Mouse (Mus musculus) ovary, postnatal 10 days (tissue): Measurements from ENCODE around the gene Gm15217.

Experiments used
- DNase-seq: peaks from one replicate; pipeline ENCODE4 v3.0.0; 2022; ENCODE audit warnings: low spot score

Gm15217 gene

DNA sequence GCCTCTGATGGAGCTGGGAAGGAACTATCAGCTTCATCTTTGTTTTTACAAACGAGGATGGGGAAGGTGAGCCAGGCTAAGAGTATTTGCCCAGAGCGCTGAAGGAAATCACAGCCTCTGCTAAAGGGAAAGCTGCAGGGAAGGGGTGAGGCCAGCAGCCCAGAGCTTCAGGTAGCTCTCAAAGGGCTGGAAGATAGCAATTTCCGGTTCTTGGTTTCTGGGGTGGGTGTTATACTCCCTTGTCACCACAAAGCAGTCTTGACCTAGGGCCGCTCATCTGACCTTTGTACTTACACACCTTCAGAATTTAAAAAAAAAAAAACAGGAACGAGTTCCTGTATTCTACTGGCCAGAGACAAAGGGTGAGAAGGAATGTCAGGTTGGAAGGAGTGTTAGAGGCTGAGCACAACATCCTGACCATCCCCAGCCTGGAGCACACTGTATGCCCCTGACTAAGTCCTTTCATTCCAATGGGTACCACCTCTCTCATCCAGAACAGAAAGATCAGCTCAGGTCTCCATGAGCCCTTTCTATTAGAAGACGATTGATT is 12.5 kb downstream of the Gm15217 start:
- DNase-seq: no peak

DNA sequence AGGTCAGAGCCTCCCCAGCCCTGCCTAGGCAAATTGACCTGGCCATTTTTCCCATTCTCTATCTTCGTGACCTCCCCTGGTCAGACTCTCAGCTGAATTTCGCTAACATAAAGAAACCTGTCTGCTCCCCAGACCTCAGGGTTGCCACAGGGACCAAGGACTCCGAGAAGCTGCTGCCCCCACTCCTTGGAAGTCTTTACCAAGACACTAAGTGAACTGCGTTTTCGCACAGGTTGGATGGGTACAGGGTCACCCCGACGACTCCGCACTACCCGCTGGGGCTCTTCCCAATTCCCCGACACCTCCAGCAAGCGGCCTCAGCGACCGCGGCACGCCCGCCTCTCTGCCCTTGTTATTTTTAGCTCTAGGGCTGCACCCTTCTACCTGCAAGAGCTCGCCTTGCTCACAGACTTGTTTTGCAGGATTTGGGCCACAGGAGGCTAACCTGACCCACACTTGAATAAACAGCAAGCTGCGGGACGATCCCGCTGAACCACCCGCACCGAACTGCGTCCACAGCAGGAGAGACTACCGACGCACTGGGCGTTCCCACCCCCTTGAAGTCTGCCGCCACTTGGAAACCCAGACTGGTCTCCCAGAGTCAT is 19.0 kb downstream of the Gm15217 start:
- no peak for DNase-seq

DNA sequence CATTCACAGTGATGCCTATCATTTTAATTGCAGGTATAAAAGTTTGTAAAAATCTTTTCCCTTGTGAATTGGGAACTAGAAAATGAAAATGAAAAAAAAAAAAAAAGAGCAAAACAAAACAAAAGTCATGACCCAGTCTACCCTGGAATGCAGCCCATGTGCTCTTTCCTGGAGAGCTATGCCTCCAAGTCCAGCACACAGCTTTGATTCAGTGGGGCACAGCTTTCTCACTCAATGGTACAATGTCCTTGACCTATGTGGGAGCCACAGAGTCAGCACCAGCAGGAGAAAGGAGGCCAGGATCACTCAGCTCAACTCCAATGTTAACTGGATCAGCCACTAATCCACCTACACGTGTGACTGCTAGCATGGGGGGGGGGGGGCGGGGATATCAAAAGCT is 20.7 kb downstream of the Gm15217 start:
- no peak for DNase-seq

DNA sequence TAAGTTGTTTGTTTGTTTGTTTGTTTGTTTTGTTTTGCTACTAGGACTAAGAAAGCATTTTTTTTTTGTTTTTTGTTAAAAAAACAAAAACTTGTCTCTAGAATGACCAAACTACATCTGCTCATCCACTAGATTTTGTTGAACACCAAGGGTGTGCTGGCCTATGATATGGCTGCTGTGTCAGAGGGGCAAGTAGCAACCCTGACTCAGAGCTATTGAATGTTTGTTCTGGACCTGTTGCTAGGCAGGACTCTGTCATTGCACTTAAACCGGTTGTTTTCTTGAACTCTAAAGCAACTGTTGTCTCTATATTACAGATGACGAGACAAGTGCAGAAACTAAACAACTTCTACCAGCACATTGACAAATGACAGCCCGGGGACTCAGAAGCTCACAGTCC is 29.1 kb downstream of the Gm15217 start:
- no peak for DNase-seq

DNA sequence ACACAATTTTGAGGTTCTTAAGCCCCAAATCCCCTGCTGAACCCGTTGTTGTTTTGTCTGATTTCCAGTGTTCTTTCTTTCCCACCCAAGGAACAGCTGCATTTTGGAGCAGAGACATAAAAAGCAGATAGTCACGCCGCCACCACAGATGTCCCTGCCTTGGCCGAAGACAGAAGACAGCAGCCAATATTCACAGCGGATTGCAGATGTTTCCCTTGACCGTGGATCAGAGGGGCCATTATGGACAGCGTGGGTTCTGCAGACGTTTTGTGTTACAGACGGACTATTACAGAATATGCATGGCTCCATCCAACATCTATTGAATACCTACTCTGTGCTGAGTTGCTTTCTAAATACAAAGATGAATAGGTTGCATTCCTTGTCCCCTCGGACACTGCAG is 29.8 kb downstream of the Gm15217 start:
- no peak for DNase-seq

DNA sequence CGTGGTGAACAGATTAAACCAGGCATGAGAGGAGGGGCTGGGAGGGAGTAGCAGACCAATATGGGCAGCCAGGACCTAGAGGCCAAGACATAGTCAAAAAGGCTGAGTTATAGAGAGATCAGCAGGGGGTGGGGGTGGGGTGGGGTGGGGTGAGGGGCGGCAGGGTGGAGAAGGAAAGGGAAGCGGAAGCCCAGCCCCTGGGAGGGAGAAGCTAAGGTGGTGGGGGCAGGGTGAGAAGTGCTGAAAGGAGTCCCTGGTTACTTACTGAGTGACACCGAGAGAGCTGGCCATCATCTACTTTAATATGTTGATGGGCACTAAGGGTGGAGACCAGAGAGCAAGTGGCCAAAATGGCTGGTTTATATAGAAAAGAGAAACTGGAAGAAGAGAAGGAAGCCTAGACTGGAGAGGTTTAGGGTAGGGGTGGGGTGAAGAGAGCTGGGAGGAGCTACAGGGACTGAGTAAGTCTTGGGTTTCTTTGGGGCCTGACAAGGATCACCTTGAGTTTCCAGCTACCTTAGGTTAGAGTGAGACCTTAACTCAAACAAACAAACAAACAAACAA is 31.4 kb downstream of the Gm15217 start:
- DNase-seq: no peak

DNA sequence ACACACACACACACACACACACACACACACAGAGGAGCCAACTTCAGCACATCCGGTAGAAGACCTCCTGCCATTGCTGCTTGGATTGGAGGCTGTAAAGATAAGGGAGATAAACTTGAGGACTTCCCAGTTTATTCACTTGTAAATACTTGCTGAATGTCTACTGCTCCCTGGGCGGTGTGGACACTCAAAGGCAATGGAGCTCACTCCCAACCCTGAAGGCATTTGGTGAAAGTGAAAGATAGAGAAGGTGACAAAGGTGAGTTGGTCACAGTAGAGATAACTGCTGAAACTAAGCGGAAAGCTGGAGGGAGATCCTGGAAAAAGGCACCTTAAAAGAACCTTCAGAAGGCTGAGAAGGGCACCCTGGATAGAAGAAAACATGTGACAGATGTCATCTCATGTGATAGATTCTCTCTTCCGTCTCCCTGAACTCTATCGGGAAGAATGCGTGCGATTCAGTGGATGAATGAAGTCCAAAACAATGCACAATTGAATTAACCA is 33.3 kb downstream of the Gm15217 start:
- no peak for DNase-seq

DNA sequence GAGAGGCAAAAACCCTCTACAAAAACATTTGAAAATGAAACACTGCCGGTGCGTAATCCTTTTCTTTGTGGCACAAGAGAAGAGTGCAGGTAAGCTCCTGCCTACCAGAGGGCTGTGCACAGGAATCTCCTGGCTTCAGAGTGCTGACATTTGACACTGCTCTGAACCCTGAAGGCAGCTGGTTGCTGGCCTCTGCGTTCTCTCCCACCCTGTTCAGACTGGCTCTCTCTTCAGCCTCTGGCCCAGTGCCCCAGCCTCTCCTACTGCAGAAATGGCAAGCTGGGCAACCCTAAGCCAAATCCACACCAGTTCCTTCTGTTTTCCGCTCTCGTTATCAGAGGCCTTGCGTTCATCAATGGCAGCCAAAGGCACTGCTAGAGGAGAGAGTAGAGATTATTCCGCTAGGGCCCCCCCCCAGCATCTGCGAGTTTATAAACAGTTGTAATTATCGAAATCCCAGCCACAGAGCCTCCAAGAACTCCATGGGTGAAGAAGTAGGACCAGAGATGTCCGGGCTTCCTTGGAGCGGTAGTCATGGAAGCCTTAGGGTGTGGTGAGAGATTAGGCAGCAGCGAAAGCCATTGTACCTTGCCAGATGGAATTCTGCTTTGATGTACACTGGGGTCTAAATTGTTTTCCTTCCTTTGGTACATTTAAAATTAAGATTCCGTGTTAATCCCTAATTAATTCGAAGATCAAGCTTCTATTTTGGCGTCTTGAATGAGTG is 39.3 kb downstream of the Gm15217 start:
- DNase-seq: no peak

DNA sequence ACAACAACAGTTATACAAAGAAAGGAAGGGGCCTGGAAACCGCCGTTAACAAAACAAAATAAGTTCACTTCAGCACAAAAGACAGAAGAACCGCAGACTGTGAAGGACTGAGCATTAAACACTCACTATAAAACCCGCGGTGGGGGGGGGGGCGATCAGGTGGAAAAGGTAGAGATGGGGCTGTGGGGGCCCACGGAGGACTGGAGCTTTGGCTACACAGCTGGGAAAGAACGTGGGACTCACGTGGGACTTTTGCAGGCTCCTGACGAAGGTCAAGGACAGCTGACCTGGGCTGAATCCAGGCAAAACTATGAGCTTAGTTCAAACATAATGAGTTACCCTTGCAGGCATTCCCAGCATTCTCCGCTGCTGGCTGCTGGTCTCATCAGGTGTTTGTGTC is 40.1 kb downstream of the Gm15217 start:
- DNase-seq: no peak

DNA sequence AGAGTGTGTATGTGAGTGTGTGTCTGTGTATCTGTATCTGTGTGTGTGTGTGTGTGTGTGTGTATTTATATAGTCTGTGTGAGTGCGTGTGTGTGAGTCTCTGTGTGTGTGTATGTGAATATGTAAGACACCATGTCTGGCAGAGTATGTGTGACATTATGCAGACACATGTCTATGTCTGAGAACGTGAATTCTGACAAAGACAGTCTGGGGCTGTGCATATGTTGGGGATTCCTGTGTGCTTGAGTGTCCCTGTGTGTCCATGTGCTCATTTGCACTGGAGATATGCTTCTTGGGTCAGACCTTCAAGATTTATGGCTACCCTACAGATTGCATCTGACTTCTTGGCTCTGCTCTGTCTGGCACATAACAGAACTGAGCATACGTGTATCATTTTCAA is 42.6 kb downstream of the Gm15217 start:
- DNase-seq: no peak

DNA sequence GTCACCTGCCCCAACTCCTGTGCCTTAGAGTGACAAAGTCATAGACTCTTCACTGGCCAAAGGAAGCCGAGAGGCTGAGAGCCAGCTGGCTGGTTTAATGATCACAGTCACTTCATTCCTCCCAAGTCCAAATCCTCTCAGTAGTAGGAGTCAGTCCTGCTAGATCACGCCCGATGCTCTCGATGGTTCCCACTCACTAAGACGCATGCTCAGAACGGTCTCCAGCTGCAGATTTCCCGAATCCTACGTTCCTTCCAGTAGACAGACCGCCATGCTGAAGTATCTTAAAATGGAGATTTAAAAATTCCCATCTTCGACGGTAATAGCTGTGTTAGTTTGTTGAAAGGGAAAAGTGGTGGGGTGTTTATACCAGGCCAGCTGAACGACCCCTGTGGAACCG is 48.0 kb downstream of the Gm15217 start:
- no peak for DNase-seq

DNA sequence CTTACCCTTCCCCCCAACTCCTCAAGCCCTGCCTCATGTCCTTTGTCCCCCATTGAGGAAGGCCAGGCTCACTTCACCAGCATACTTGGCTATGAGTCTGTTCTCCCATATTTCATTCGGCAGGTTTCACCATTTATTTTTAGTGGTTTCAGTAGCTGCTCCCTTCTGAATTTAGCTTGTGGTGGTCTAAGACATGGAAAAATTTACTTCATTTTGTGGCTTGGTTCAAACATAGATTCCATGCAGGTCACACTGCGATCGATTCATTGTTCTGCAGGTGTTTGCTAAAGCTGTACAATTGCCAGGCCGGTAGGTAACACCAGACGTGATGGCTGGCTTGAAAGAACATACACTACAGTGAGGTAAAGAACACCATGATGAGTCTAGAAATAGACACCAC is 51.0 kb downstream of the Gm15217 start:
- DNase-seq: no peak
